Mouse (Mus musculus): ENCODE data around the gene Rubcn. TPM values are rescaled to one million over a fixed set of nuclear protein-coding genes. Genes with fewer than 3 reads are reported as not detected.

The Rubcn gene
- polyA plus RNA-seq, 1 experiment from 2014 or later, result 16.0 TPM

- Histone ChIP-seq H3K27ac (no peak overlapping the region), H3K36me3 (peaks cover 76% of the 10 kb centered on the region), H3K9me3 (no peaks in the 10 kb centered on the region), H3K4me1 (no peaks in the 10 kb centered on the region), H3K4me3 (no peak overlapping the region), H3K27me3 (no peaks in the 10 kb centered on the region), H3K4me2 (no peak overlapping the region), H3K9ac (no peak overlapping the region)
- no peak for ATAC-seq (ENCODE audit: insufficient number of reproducible peaks, insufficient read depth, low FRiP score, low TSS enrichment, low read depth)
- 90% methylated on average over 11 of the region's 11 CpGs for WGBS
Observed at GRCm38 (mm10) chr16:32847103-32847502, 30.5 kb downstream of the Rubcn start.

- Histone ChIP-seq H3K9me3 (no peaks in the 10 kb centered on the region), H3K4me3 (no peak overlapping the region), H3K9ac (no peak overlapping the region), H3K27ac (no peak overlapping the region), H3K36me3 (peaks cover 54% of the 10 kb centered on the region), H3K4me1 (no peaks in the 10 kb centered on the region), H3K27me3 (no peaks in the 10 kb centered on the region), H3K4me2 (no peak overlapping the region)
- ATAC-seq (ENCODE audit: insufficient number of reproducible peaks, insufficient read depth, low FRiP score, low TSS enrichment, low read depth), result no peak
- WGBS, result 91% methylated on average over 4 of the region's 4 CpGs
Observed at GRCm38 (mm10) chr16:32831501-32831900, 46.1 kb downstream of the Rubcn start.

GRCm38 (mm10) chr16:32829104-32829503 is 48.5 kb downstream of the Rubcn start:
- no peak overlapping the region for H3K4me3 ChIP-seq
- no peak overlapping the region for H3K4me2 ChIP-seq
- H3K9me3 ChIP-seq, result no peaks in the 10 kb centered on the region
- WGBS, result 88% methylated on average over 11 of the region's 11 CpGs
- no peak for ATAC-seq (ENCODE audit: insufficient number of reproducible peaks, insufficient read depth, low FRiP score, low TSS enrichment, low read depth)
- H3K27ac ChIP-seq, result no peak overlapping the region
- no peak overlapping the region for H3K9ac ChIP-seq
- H3K27me3 ChIP-seq, result no peaks in the 10 kb centered on the region
- H3K4me1 ChIP-seq, result no peaks in the 10 kb centered on the region
- H3K36me3 ChIP-seq, result peaks cover 60% of the 10 kb centered on the region

GRCm38 (mm10) chr16:32826521-32826920 is 51.0 kb downstream of the Rubcn start:
- H3K9me3 ChIP-seq, result no peaks in the 10 kb centered on the region
- H3K36me3 ChIP-seq, result peaks cover 81% of the 10 kb centered on the region
- no peak overlapping the region for H3K4me2 ChIP-seq
- no peak overlapping the region for H3K27ac ChIP-seq
- no peak overlapping the region for H3K4me3 ChIP-seq
- H3K27me3 ChIP-seq, result no peaks in the 10 kb centered on the region
- no peak overlapping the region for H3K9ac ChIP-seq
- no peak for ATAC-seq (ENCODE audit: insufficient number of reproducible peaks, insufficient read depth, low FRiP score, low TSS enrichment, low read depth)
- H3K4me1 ChIP-seq, result no peaks in the 10 kb centered on the region
- 95% methylated on average over 11 of the region's 11 CpGs for WGBS

GRCm38 (mm10) chr16:32825380-32825779 is 52.2 kb downstream of the Rubcn start:
- peaks cover 81% of the 10 kb centered on the region for H3K36me3 ChIP-seq
- H3K27ac ChIP-seq, result no peak overlapping the region
- no peak overlapping the region for H3K4me3 ChIP-seq
- no peak for ATAC-seq (ENCODE audit: insufficient number of reproducible peaks, insufficient read depth, low FRiP score, low TSS enrichment, low read depth)
- no peaks in the 10 kb centered on the region for H3K4me1 ChIP-seq
- H3K9me3 ChIP-seq, result no peaks in the 10 kb centered on the region
- H3K4me2 ChIP-seq, result no peak overlapping the region
- WGBS, result 73% methylated on average over 12 of the region's 12 CpGs
- H3K27me3 ChIP-seq, result no peaks in the 10 kb centered on the region
- H3K9ac ChIP-seq, result no peak overlapping the region

GRCm38 (mm10) chr16:32824061-32824460 is 53.5 kb downstream of the Rubcn start:
- no peaks in the 10 kb centered on the region for H3K4me1 ChIP-seq
- H3K9ac ChIP-seq, result no peak overlapping the region
- no peak for ATAC-seq (ENCODE audit: insufficient number of reproducible peaks, insufficient read depth, low FRiP score, low TSS enrichment, low read depth)
- H3K36me3 ChIP-seq, result peaks cover 75% of the 10 kb centered on the region
- H3K27me3 ChIP-seq, result no peaks in the 10 kb centered on the region
- WGBS, result 91% methylated on average over 13 of the region's 13 CpGs
- H3K27ac ChIP-seq, result no peak overlapping the region
- H3K9me3 ChIP-seq, result no peaks in the 10 kb centered on the region
- H3K4me2 ChIP-seq, result no peak overlapping the region
- no peak overlapping the region for H3K4me3 ChIP-seq

GRCm38 (mm10) chr16:32823487-32823886 is 54.1 kb downstream of the Rubcn start:
- Histone ChIP-seq H3K36me3 (peaks cover 69% of the 10 kb centered on the region), H3K4me3 (no peak overlapping the region), H3K9me3 (no peaks in the 10 kb centered on the region), H3K4me2 (no peak overlapping the region), H3K27me3 (no peaks in the 10 kb centered on the region), H3K27ac (no peak overlapping the region), H3K9ac (no peak overlapping the region), H3K4me1 (no peaks in the 10 kb centered on the region)
- ATAC-seq (ENCODE audit: insufficient number of reproducible peaks, insufficient read depth, low FRiP score, low TSS enrichment, low read depth), result no peak
- WGBS, result 77% methylated on average over 8 of the region's 8 CpGs

- 68% methylated on average over 5 of the region's 5 CpGs for WGBS
Observed at GRCm38 (mm10) chr16:32822881-32823280, 54.7 kb downstream of the Rubcn start.

GRCm38 (mm10) chr16:32822450-32822827 is 55.1 kb downstream of the Rubcn start:
- Histone ChIP-seq H3K9me3 (no peaks in the 10 kb centered on the region), H3K27ac (no peak overlapping the region), H3K4me1 (no peaks in the 10 kb centered on the region), H3K4me3 (no peak overlapping the region), H3K4me2 (no peak overlapping the region), H3K36me3 (peaks cover 59% of the 10 kb centered on the region), H3K9ac (no peak overlapping the region), H3K27me3 (no peaks in the 10 kb centered on the region)
- WGBS, result 75% methylated on average over 6 of the region's 6 CpGs
- ATAC-seq (ENCODE audit: insufficient number of reproducible peaks, insufficient read depth, low FRiP score, low TSS enrichment, low read depth), result no peak

More at GRCm38 (mm10) chr16:32822881-32823280, 54.7 kb downstream of the Rubcn start:
- H3K27ac ChIP-seq, result no peak overlapping the region
- H3K9ac ChIP-seq, result no peak overlapping the region
- H3K36me3 ChIP-seq, result peaks cover 63% of the 10 kb centered on the region
- H3K4me2 ChIP-seq, result no peak overlapping the region
- ATAC-seq (ENCODE audit: insufficient number of reproducible peaks, insufficient read depth, low FRiP score, low TSS enrichment, low read depth), result no peak
- no peaks in the 10 kb centered on the region for H3K4me1 ChIP-seq
- no peak overlapping the region for H3K4me3 ChIP-seq
- H3K27me3 ChIP-seq, result no peaks in the 10 kb centered on the region
- no peaks in the 10 kb centered on the region for H3K9me3 ChIP-seq

GRCm38 (mm10) chr16:32821772-32822449 is 55.7 kb downstream of the Rubcn start:
- H3K9me3 ChIP-seq, result no peaks in the 10 kb centered on the region
- 67% methylated on average over 10 of the region's 10 CpGs for WGBS
- H3K27ac ChIP-seq, result no peak overlapping the region
- no peak for ATAC-seq (ENCODE audit: insufficient number of reproducible peaks, insufficient read depth, low FRiP score, low TSS enrichment, low read depth)
- H3K9ac ChIP-seq, result no peak overlapping the region
- H3K4me2 ChIP-seq, result no peak overlapping the region
- peaks cover 53% of the 10 kb centered on the region for H3K36me3 ChIP-seq
- no peaks in the 10 kb centered on the region for H3K27me3 ChIP-seq
- H3K4me1 ChIP-seq, result no peaks in the 10 kb centered on the region
- H3K4me3 ChIP-seq, result no peak overlapping the region

- Histone ChIP-seq H3K4me1 (peaks cover 16% of the 10 kb centered on the region), H3K27ac (no peak overlapping the region), H3K4me3 (no peak overlapping the region), H3K4me2 (no peak overlapping the region), H3K9me3 (no peaks in the 10 kb centered on the region), H3K9ac (no peak overlapping the region), H3K27me3 (no peaks in the 10 kb centered on the region), H3K36me3 (peaks cover 19% of the 10 kb centered on the region)
- 86% methylated on average over 5 of the region's 5 CpGs for WGBS
- ATAC-seq (ENCODE audit: insufficient number of reproducible peaks, insufficient read depth, low FRiP score, low TSS enrichment, low read depth), result no peak
Observed at GRCm38 (mm10) chr16:32818441-32818840, 59.1 kb downstream of the Rubcn start.

GRCm38 (mm10) chr16:32818036-32818435 is 59.5 kb downstream of the Rubcn start:
- WGBS, result 91% methylated on average over 4 of the region's 4 CpGs
- peaks cover 18% of the 10 kb centered on the region for H3K4me1 ChIP-seq
- H3K4me2 ChIP-seq, result no peak overlapping the region
- H3K27ac ChIP-seq, result no peak overlapping the region
- no peaks in the 10 kb centered on the region for H3K27me3 ChIP-seq
- no peaks in the 10 kb centered on the region for H3K9me3 ChIP-seq
- no peak overlapping the region for H3K9ac ChIP-seq
- ATAC-seq (ENCODE audit: insufficient number of reproducible peaks, insufficient read depth, low FRiP score, low TSS enrichment, low read depth), result no peak
- no peak overlapping the region for H3K4me3 ChIP-seq
- peaks cover 15% of the 10 kb centered on the region; the same call in 1 of the 2 replicates for H3K36me3 ChIP-seq

Data from embryonic facial prominence, embryonic 13.5 days (tissue).